Mouse (Mus musculus): ENCODE results near the gene Ywhab.

DNA sequence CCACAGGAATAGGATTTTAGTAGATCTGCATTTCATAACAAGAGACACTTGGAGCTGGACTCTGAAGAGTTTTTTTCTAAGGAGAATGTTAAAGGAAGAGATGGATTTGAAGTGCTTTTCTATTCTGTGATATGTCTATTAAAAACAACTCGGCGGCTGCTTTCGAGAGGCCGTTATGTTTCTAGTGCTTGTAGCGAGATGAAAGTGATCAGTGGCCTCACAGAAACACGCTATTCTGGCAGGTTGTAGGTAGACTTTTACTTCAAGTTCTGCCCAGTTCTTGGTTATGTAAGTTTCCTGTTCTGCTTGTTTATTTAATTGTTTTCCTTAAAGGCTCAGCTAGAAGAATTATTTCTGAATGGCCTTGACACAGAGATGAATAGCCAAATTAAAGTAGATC is 4.2 kb downstream of the Ywhab start:
- no peak for TF ChIP-seq POLR2A (IDR thresholded peaks at IDR 0.05; ENCODE audit: control insufficient read depth, extremely low read depth, insufficient read depth, low read length, poor library complexity)
- TF ChIP-seq CTCF (IDR thresholded peaks at IDR 0.05; ENCODE audit: borderline replicate concordance, control insufficient read depth, extremely low read depth, insufficient read depth, low read length, poor library complexity), result no peak
